Mouse (Mus musculus) right cerebral cortex, adult 18-20 months (tissue): ENCODE results near the gene Ranbp3.

Experiments used
- DNase-seq: peaks from one replicate; pipeline ENCODE4 v3.0.0; 2022; ENCODE audit warnings: mixed read lengths

The Ranbp3 gene

DNA sequence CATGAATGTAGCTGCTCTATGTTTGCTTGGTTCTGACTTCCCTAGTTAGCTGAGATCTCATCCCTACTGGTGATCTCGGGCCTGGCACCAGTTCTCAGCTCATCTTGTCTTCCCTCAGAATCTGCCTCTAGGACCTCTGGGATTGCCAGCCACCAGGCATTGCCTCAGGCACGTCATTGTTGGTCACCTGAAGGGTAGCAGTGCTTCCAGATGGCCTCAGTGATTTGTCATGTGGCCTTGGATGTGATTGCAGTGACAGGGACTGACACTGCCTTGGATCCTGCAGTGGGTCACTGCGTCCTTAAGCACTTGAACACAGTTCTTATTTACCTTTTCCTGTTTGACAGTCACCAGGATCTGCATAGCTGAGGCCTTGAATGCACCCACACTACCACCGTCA, 8.7 kb downstream of the Ranbp3 start:
- DNase-seq = no peak

DNA sequence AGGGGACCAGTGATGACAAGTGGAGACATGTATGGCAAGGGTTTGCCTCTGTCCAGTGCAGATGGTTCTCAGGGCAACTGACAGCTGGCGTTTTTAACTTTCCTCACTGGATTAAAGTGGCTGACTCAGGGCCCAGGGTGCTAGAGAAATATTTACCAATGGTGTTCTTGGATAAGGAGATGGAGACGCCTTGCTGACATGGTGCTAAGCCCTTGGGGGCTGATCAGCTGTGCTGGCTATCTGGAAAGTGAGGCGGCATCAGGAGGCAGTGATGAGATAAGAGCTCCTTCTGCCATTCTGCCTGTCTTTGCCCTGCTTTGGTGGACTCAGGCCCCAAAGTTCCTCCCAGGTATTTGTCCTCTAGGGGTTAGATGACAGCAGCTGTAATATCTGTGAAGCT, 9.8 kb downstream of the Ranbp3 start:
- DNase-seq = no peak

DNA sequence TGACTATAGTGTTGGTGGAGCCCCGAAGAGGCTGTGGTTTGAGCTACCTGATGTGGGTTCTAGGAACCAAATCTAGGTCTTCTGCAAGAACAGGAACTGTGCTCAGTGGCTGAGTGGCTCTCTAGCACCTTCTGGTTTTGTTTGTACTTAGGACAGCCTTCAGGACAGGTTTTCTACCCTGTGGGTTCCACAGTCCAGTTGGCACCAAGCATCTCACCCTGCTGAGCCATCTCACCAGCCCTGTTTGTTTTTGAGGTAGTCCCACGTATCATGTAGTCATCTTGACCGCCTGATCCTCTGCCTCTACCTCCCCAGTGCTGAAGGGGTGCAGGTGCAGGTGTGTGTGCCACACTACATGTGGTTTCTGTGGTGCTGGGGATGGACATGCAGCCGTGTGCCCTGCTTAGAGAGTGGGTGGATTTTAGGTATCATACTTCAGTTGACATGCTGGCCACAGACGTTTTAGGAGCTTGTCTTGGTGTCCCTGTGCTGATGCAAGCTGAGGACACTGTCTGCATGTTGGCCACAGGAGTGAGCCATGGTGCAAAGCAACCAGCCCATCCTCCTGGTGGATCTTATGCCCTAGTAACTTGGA, 10.5 kb downstream of the Ranbp3 start:
- no peak for DNase-seq

DNA sequence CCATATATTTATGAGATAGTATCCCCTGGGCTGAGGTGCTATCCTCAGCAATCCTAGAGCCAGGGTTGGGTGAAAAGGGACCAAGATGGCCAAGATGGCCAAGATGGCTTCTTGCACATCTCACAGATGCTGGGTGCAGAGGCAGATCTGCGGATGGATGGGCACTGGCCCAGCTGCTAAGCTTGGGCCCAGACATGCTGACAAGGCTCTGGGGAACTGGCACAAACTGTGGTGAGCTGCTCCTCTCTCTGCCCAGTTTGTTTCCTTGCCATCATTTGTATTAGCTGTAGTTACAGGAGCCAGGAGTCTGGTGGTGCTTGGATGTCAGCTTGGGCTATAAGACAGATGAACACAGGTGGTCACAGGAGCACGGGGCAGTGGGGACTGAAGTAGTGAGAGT, 11.6 kb downstream of the Ranbp3 start:
- DNase-seq = no peak

DNA sequence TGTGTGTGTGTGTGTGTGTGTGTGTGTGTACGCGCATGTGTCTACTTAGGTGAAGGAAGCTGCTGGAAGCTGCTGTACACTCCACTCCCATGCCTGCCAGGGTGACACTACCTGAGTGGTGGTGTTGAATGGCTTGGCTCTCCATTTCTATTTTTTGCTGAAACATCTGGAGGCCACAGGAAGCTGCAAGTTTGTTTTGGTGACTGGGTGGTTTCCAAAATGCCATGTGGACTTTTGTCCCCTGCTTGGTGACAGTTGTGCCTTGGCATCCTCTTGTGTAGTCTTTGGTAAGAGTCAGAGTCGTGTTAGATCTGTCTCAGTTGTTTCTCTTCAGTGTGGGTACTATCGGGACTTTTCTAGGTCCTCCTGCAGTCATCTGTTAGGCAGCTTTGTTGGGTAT, 13.7 kb downstream of the Ranbp3 start:
- no peak for DNase-seq

DNA sequence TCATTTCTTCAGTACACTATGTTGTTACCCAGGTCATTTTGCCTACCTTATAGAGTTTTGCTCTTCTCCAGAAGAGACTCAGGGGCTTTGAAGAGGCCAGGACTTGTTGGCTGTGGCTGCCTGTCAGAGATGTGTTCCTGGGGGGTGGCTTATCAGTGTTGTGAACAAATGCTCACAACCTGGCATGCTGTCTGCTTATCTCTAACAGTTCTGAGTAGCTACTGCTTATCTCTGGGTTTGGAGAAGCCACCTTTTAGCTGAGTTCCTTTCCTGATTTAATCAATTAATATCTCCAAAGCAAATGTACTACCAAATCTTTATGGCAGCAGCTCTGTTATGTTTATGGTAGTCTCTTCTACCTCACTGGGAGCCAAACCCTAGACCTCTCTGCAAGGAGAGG, 15.0 kb downstream of the Ranbp3 start:
- DNase-seq = no peak

DNA sequence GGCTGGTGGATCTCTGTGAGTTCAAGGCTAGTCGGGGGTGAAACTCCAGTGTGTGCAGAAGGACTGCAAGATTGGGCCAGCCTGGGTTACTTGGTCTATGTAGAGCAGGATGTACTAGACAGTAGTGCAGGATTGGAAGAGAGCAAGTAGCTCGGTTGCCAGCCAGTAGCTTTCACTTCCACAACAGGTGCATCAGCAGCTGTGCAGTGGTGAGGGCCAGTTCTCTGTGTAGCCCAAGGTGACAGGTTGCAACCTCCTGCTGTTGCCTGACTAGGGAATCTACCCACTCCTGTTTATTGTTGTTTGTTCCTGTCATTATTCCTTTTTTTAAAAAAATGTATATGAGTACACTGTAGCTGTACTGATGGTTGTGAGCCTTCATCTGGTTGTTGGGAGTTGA, 15.6 kb downstream of the Ranbp3 start:
- DNase-seq = no peak

DNA sequence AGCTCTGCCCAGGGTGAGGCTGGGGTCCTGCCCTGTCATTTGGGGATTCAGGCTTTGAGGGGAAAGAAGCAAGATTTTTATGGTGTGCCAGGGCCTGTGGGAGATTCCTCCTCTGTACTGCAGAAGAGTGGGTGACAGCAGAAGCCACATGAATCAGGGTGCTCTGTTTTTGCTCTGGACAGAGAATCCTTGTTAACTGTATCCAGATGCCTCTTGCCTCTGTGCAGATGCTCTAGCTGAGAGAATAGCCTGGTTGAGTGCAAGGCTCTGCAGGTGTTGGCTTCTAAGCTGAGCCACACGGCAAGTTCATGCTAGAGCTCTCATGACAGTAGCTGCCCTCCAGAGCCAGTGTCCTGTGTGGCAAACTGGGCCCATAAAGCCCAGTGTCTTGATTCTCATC, 20.3 kb downstream of the Ranbp3 start:
- no peak for DNase-seq

DNA sequence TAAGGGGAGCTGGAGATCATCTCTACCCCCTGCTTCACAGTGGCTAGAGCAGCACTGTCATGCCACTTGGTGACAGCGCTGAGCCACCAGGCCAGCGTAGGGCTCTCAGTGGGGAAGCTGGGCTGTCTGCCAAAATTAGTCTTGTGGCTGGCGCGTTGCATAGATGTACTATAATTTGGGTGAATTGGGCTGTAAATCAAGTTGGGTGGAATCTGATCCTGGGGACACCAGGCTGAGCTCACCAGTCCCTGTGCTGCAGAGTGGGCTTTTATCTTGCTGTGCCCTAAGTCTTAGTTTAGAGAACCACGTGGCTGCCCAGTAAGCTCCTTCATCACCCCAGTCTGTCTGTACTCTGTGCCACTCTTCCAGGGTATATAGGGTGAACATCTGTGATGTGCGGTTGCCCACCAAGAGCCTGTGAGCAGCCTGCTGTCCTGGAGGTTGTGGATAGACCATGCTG, 20.8 kb downstream of the Ranbp3 start:
- peak; percentile 78 for DNase-seq

DNA sequence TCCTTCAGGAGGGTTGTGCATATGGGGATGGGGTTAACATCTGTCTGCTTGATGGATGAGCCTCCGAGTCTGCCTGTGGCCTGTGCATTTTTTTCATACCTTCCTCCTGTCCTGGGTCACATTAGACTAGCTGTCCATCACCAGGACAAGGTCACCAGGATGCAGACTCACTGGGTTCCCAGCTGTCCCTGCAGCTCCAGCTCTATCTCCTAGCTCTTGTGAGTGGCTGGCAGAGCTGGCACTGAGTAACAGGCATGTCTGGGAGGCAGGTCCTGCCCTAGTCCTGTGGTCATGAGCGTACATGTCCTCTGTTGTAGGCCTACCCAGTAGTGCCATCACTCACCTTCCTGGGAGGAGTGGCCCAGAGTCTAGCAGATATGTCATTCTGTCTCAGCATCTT, 27.4 kb downstream of the Ranbp3 start:
- no peak for DNase-seq

DNA sequence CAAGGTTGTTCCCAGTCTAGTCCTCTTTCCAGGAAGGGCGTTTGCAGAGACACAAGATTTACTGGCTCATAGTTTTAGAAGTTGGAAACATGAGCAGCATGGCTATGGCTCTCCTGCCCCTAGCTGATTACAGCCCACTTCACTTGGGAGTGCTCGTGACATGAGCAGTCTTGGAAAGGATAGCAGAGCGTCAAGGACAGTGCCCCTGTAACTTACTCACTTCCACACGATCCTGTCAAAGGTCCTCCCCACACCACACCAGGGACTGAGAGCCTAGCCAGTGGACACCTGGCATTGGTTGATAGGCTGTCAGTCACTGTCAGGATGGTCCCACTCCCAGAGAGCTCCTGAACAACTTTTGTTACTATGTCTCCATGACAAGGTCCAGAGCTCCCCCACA, 29.9 kb downstream of the Ranbp3 start:
- no peak for DNase-seq

DNA sequence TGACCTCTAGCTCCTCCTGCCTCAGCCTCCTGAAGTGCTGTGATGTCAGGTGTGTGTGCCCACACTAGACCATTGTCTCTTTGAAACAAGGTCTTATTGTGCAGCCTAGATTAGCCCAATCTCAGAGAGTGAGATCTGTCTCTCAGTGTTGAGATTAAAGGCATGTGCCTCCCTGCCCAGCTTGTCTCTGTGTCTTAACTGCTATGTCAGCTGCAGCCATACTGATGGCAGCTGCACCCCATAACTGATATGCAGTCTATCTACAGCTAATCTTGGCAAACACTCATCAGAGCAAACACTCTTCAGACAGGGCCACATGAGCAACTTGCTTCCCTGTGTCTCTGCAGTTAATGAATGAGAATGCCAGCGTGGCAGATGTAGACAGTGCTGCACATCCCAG, 33.4 kb downstream of the Ranbp3 start:
- no peak for DNase-seq

DNA sequence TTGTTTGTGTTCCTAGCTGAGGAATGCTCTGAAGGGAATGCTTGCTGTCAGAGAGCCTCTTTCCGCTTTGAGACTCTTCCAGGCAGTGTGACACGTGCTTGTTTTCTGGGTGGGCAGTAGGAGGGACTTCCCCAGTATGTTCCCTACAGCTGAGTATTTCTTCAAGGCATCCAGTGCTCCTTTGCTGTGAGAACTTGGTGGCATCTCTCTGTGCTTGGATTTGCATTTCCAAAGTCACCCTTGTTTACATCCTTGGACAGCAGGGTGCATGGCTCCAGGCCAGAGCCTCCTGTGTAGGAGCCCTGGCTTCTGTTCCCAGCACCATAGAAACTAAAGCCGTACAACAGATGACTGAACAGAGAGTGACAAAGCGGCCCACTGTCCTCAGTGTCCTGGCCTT, 35.6 kb downstream of the Ranbp3 start:
- DNase-seq = no peak

DNA sequence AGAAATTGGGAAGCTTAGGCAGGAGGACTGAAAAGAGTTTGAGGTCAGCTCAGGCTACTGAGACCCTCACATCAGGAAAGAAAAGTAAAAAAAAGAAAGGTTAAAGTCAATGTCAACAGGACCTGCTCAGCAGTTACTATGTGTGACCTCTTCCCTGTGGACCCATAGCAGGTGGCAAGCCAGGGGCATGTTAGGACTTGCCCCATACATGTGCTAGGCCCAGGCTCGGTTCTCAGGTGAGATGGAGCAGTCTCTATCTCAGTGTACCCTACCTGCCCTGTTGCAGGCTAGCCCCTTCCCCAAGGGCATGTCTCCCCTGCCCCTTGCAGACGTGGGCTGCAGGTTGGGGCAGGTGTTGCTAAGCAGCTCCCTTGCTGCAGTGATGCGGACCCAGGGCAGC, 36.6 kb downstream of the Ranbp3 start:
- no peak for DNase-seq

DNA sequence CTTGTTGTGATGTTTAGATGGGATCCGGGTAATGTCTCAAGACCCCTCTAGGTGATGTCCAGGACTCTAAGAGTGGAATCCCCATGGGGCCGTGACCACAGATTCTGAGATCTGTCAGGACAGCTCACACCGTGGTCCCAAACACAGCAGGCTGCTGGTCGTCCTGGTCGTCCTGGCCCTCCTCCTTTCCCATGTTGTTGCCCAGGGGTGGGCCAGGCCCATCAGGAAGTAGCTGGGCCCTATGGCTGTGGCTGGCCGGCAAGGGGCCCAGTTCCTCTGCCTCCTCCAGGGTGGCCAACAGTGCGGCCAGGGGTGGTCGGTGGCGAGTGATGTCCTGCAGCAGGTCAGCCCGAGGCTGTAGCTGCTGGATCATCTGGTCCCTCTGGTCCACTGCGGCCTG, 42.3 kb downstream of the Ranbp3 start:
- no peak for DNase-seq

DNA sequence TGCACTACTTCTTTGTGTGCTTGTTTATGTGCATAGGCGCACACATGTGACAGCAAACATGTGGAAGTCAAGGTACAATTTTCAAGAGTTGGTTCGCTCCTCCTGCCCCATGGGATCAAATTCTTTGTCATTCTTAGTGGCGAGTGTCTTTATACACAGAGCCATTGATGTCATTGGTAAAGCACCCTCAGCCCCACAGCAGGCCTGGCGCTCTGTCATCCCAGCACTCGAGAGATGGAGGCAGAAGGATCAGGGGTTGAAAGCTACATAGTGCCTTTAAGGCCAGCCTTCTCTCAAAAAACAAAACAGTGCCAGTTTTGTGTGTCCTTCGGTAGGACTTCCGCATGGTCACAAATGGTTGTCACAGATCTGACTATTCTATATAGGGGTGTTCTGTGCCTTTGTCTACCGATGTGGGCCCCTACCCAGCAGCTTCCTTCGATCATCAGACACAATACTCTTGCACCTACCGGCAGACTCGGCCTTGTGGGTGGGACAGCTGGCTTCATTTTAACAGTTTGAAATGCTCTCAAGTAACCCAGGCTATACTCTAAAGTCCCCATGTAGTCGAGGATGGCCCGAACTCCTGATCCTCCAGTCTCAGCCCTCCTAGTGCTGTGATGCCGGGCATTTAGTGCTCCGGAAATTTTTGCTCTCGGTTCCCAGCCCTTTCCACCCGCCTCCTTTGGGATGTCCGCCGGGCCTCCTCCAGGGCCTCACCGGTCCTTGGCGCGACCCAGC, 43.0 kb downstream of the Ranbp3 start:
- no peak for DNase-seq

DNA sequence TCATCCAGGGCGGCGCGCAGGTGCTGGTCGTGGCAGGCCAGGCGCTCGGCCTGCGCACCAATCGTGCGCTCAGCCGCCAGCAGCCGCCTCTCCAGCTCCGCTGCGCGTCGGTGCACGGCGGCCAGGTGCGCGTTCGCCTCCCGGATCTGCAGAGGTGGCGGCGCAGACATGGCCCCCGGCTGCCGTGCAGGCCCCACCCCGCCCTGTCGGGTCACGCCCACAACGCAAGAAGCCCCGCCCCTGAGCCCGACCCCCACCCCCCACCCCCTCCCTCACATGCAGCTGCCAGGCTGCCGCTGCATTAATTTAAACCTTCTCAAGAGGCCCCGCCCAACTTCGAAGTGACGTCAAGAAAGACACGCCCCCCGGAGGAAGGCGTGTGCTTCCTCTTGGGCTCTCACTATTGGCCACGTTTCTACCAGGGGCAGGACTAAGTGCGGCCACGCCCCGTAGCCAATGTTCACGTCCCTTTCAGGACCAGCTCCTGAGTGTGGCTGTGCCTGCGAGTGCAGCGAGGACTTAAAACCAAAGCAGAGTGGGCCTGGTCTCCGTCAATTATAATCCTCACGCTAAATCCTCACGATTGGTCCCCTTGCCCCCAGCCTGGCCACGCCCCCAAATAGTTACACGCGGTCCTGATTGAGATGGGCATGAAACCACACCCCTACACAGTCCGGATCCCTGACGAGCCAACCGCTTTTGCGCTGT, 43.7 kb downstream of the Ranbp3 start:
- DNase-seq = peak; percentile 98

DNA sequence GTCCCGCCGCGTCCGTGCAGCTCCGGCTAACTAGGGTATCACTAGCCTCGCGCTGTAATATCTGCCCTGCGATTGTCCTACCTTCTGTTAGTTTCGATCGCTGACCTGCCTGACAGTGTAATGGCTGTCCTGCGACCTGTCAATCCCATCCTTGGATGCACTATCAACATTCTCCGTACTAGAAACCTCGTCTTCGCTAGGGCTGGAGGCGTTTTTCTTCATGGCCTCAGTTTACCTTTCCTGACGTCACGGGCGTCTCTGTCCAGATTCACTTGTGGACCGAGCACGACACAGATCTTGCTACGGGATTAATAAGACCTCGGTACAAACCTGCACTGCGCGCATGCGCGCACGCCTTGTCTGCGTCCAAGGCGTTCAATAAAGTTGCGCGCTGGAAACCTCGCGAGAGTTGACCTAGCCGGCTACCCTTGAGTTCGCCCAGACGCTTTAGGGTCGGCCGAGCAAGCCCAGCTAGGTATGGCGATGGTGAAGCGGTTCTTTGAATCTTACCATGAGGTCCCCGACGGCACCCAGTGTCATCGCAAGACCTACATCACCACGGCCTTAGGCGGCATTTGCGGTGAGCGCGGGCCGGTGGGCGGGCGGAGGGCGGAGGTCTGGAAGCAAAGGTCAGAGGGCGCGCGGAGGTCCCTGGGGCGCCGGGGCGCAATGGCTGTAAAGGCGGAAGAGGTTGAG, 44.4 kb downstream of the Ranbp3 start, which contains the start of the genes Ndufa11 and Vmac:
Gene Ndufa11, plus strand, starts transcription at position 405 of the 696 bp plus-strand sequence.
Gene Vmac, minus strand, starts transcription at position 660 of the 696 bp plus-strand sequence.
- peak; percentile 93 for DNase-seq

DNA sequence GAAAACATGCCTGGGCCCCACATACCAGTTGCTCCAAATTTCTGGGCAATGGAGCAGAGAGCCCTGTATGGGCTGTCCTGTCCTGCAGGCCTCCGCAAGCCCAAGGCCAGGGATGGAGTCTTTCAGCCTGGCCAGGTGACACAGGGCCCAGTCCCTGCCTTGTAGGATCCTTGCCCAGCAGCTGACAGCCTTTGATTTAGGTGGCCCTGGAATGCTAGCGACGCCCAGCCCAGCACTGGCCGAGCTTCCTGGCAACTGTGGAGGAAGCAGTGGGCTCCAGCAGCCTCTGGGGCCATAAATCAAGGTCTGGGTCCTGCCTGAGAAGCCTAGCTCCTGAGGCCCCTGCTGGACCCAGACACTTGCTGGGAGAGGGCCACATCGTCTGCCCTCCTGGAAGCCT, 49.3 kb downstream of the Ranbp3 start:
- DNase-seq = no peak

DNA sequence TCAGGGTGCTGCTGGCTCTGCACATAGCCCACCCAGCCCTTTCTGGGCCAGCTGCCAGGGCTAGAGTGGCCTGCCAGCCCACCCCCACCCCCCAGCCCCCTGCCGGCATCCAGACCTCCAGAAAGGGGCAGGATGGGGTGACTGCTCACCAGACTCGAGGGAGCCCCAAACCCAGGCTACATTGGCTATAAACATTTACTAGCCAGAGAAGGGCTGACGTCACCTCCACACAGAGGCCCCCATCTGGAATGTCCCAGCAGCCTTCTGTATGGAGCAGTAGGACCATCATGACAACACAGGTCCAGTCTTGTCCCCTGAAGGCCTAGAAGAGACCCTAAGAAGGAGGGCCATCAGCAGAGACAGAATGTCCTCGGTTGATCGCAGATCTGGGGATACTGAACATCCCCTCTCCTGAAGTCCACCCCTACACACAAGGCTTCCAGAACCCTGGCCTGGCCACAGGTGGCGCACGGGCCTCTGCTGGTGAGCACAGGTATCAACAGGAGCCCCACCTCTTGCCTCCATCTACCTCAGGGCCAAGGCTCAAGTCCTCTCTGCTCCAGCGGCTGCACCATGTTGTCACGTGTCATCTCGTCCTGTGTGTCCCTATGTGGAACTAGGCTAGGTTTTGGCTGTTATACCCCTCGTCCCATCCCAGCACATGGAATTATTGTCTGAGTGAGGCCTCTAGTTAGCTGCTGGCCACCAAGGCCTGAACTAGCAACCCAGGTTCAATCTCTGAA, 50.5 kb downstream of the Ranbp3 start:
- DNase-seq = no peak

DNA sequence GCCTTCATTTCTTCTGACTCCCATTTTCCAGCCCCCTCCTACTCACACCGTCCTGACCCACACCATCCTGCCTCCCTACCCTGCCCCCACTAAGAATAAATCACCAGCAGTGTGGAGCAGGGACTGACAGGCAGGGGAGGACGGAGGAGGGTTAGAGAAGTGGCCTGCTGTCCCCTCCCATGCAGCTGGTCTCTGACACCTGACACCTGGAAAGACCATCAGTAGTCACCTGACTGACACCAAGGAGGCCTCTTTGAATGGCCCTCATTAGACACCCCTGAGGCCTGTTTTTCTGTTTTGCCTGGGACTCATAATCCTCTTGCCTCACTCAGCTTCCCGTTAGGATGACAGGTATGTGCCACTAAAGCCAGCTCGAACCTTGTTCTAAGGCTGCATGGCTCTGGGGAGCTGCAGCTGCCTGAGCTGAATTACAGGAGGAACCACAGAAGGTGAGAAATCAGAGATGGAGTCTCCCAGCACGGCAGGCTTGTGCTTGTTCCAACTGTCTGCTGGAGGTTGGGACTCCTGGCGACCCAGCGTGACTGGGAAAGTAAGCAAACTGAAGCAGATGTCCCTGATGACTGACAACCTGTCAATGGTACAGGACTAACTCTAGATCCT, 54.0 kb downstream of the Ranbp3 start:
- DNase-seq = no peak

DNA sequence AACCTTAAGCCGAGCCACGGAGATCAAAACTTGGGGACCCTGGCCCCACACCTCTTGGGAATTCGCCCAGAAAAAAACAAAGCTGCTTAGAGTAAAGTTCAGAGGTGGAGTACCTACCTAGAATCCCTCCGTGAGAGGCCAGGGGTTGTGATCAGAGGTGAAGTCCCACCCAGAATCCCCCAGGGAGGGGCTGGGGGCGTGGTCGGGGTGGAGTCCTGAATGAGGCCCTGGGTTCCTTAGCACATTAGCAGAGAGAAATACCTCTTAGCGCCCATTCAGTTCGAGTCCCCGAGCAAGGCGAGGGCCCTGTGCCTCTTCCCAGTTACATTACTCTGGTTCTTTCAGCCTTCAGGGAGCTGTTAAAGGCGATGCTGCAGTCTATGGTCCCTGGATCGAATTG, 54.6 kb downstream of the Ranbp3 start:
- no peak for DNase-seq
